Mouse (Mus musculus): ENCODE data around the gene Fyb. TPM values are rescaled to one million over a fixed set of nuclear protein-coding genes. Genes with fewer than 3 reads are reported as not detected.
"Not testable (repeated sequence)": the region's sequence is repeated elsewhere in the genome, so short reads cannot be mapped to it uniquely, and the experiment has no call there.

The Fyb gene
- polyA plus RNA-seq, 1 experiment from 2014 or later, result 3.7 TPM

GRCm38 (mm10) chr15:6586351-6586750 lies 63.7 kb downstream of the Fyb start:
- not testable (repeated sequence) for H3K9me3 ChIP-seq; H3K27me3 ChIP-seq; H3K4me2 ChIP-seq; H3K4me3 ChIP-seq; H3K4me1 ChIP-seq (replicated peaks); ATAC-seq (ENCODE audit: low FRiP score); H3K27ac ChIP-seq; H3K9ac ChIP-seq; H3K36me3 ChIP-seq
- 93% methylated on average over 7 of the region's 7 CpGs for WGBS

GRCm38 (mm10) chr15:6587526-6587925 lies 64.9 kb downstream of the Fyb start:
- Histone ChIP-seq H3K27me3 (no peaks in the 10 kb centered on the region), H3K9me3 (no peaks in the 10 kb centered on the region), H3K27ac (no peak overlapping the region), H3K4me3 (no peak overlapping the region), H3K4me1 (replicated peaks) (no peaks in the 10 kb centered on the region), H3K4me2 (no peak overlapping the region), H3K9ac (no peak overlapping the region), H3K36me3 (no peaks in the 10 kb centered on the region)
- ATAC-seq (ENCODE audit: low FRiP score), result no peak
- 87% methylated on average over 3 of the region's 3 CpGs for WGBS

GRCm38 (mm10) chr15:6588192-6588591 lies 65.5 kb downstream of the Fyb start:
- no peak for ATAC-seq (ENCODE audit: low FRiP score)
- no peaks in the 10 kb centered on the region for H3K9me3 ChIP-seq
- H3K4me3 ChIP-seq, result no peak overlapping the region
- no peak overlapping the region for H3K4me2 ChIP-seq
- H3K4me1 ChIP-seq (replicated peaks), result no peaks in the 10 kb centered on the region
- 65% methylated on average over 7 of the region's 7 CpGs for WGBS
- H3K27me3 ChIP-seq, result no peaks in the 10 kb centered on the region
- no peak overlapping the region for H3K27ac ChIP-seq
- H3K9ac ChIP-seq, result no peak overlapping the region
- H3K36me3 ChIP-seq, result no peaks in the 10 kb centered on the region

GRCm38 (mm10) chr15:6590846-6591451 lies 68.3 kb downstream of the Fyb start:
- ATAC-seq (ENCODE audit: low FRiP score), result no peak
- Histone ChIP-seq H3K27me3 (no peaks in the 10 kb centered on the region), H3K4me2 (no peak overlapping the region), H3K4me3 (no peak overlapping the region), H3K9me3 (no peaks in the 10 kb centered on the region), H3K36me3 (no peaks in the 10 kb centered on the region), H3K27ac (no peak overlapping the region), H3K4me1 (replicated peaks) (no peaks in the 10 kb centered on the region), H3K9ac (no peak overlapping the region)
- 85% methylated on average over 4 of the region's 4 CpGs for WGBS

GRCm38 (mm10) chr15:6591527-6591926 lies 68.9 kb downstream of the Fyb start:
- H3K36me3 ChIP-seq, result no peaks in the 10 kb centered on the region
- no peak overlapping the region for H3K9ac ChIP-seq
- H3K27ac ChIP-seq, result no peak overlapping the region
- 38% methylated on average over 1 of the region's 1 CpGs for WGBS
- no peak for ATAC-seq (ENCODE audit: low FRiP score)
- H3K4me2 ChIP-seq, result no peak overlapping the region
- H3K27me3 ChIP-seq, result no peaks in the 10 kb centered on the region
- H3K4me1 ChIP-seq (replicated peaks), result no peaks in the 10 kb centered on the region
- H3K9me3 ChIP-seq, result no peaks in the 10 kb centered on the region
- no peak overlapping the region for H3K4me3 ChIP-seq

GRCm38 (mm10) chr15:6592561-6593253 lies 70.1 kb downstream of the Fyb start:
- no peak for ATAC-seq (ENCODE audit: low FRiP score)
- 76% methylated on average over 5 of the region's 5 CpGs for WGBS
- Histone ChIP-seq H3K9me3 (no peaks in the 10 kb centered on the region), H3K27me3 (no peaks in the 10 kb centered on the region), H3K9ac (no peak overlapping the region), H3K4me1 (replicated peaks) (no peaks in the 10 kb centered on the region), H3K27ac (no peak overlapping the region), H3K4me2 (no peak overlapping the region), H3K36me3 (no peaks in the 10 kb centered on the region), H3K4me3 (no peak overlapping the region)

- no peak for ATAC-seq (ENCODE audit: low FRiP score)
- Histone ChIP-seq H3K27ac (no peak overlapping the region), H3K4me3 (no peak overlapping the region), H3K36me3 (no peaks in the 10 kb centered on the region), H3K4me1 (replicated peaks) (no peaks in the 10 kb centered on the region), H3K27me3 (no peaks in the 10 kb centered on the region), H3K9me3 (no peaks in the 10 kb centered on the region), H3K9ac (no peak overlapping the region), H3K4me2 (no peak overlapping the region)
- 81% methylated on average over 1 of the region's 1 CpGs for WGBS
Observed at GRCm38 (mm10) chr15:6593254-6593623, 70.6 kb downstream of the Fyb start.

- Histone ChIP-seq H3K4me3 (no peak overlapping the region), H3K9me3 (no peaks in the 10 kb centered on the region), H3K36me3 (no peaks in the 10 kb centered on the region), H3K9ac (no peak overlapping the region), H3K4me1 (replicated peaks) (no peaks in the 10 kb centered on the region), H3K27ac (no peak overlapping the region), H3K27me3 (no peaks in the 10 kb centered on the region), H3K4me2 (no peak overlapping the region)
- no peak for ATAC-seq (ENCODE audit: low FRiP score)
- 88% methylated on average over 3 of the region's 3 CpGs for WGBS
Observed at GRCm38 (mm10) chr15:6598626-6599025, 76.0 kb downstream of the Fyb start.

GRCm38 (mm10) chr15:6600314-6600713 lies 77.7 kb downstream of the Fyb start:
- no peak overlapping the region for H3K4me2 ChIP-seq
- H3K27ac ChIP-seq, result no peak overlapping the region
- H3K4me1 ChIP-seq (replicated peaks), result no peaks in the 10 kb centered on the region
- H3K9ac ChIP-seq, result no peak overlapping the region
- H3K4me3 ChIP-seq, result no peak overlapping the region
- no peaks in the 10 kb centered on the region for H3K27me3 ChIP-seq
- WGBS, result 81% methylated on average over 1 of the region's 1 CpGs
- ATAC-seq (ENCODE audit: low FRiP score), result no peak
- no peaks in the 10 kb centered on the region for H3K9me3 ChIP-seq
- H3K36me3 ChIP-seq, result no peaks in the 10 kb centered on the region

- ATAC-seq (ENCODE audit: low FRiP score), result no peak
- no peak overlapping the region for H3K9ac ChIP-seq
- H3K4me3 ChIP-seq, result no peak overlapping the region
- H3K27ac ChIP-seq, result no peak overlapping the region
- no peak overlapping the region for H3K4me2 ChIP-seq
- no peaks in the 10 kb centered on the region for H3K27me3 ChIP-seq
- 81% methylated on average over 6 of the region's 6 CpGs for WGBS
- H3K4me1 ChIP-seq (replicated peaks), result no peaks in the 10 kb centered on the region
- no peaks in the 10 kb centered on the region for H3K36me3 ChIP-seq
- H3K9me3 ChIP-seq, result no peaks in the 10 kb centered on the region
Observed at GRCm38 (mm10) chr15:6601330-6601729, 78.7 kb downstream of the Fyb start.

- Histone ChIP-seq H3K27ac (no peak overlapping the region), H3K9ac (no peak overlapping the region), H3K9me3 (no peaks in the 10 kb centered on the region), H3K4me1 (replicated peaks) (no peaks in the 10 kb centered on the region), H3K36me3 (no peaks in the 10 kb centered on the region), H3K27me3 (no peaks in the 10 kb centered on the region), H3K4me3 (no peak overlapping the region), H3K4me2 (no peak overlapping the region)
- no peak for ATAC-seq (ENCODE audit: low FRiP score)
- WGBS, result 93% methylated on average over 4 of the region's 4 CpGs
Observed at GRCm38 (mm10) chr15:6602003-6602402, 79.3 kb downstream of the Fyb start.

- H3K4me2 ChIP-seq, result no peak overlapping the region
- H3K27ac ChIP-seq, result no peak overlapping the region
- ATAC-seq (ENCODE audit: low FRiP score), result no peak
- H3K9me3 ChIP-seq, result no peaks in the 10 kb centered on the region
- H3K9ac ChIP-seq, result no peak overlapping the region
- no peaks in the 10 kb centered on the region for H3K36me3 ChIP-seq
- WGBS, result 80% methylated on average over 5 of the region's 5 CpGs
- H3K4me3 ChIP-seq, result no peak overlapping the region
- no peaks in the 10 kb centered on the region for H3K27me3 ChIP-seq
- no peaks in the 10 kb centered on the region for H3K4me1 ChIP-seq (replicated peaks)
Observed at GRCm38 (mm10) chr15:6610703-6611102, 88.0 kb downstream of the Fyb start.

- 82% methylated on average over 3 of the region's 3 CpGs for WGBS
- Histone ChIP-seq H3K36me3 (no peaks in the 10 kb centered on the region), H3K27ac (no peak overlapping the region), H3K9me3 (no peaks in the 10 kb centered on the region), H3K4me3 (no peak overlapping the region), H3K27me3 (no peaks in the 10 kb centered on the region), H3K9ac (no peak overlapping the region), H3K4me1 (replicated peaks) (no peaks in the 10 kb centered on the region), H3K4me2 (no peak overlapping the region)
- ATAC-seq (ENCODE audit: low FRiP score), result no peak
Observed at GRCm38 (mm10) chr15:6612835-6613234, 90.2 kb downstream of the Fyb start.

Measured in hindbrain, embryonic 13.5 days (tissue).